Mouse (Mus musculus): Measurements from ENCODE around the gene Gjb3.

- TF ChIP-seq POLR2A (IDR thresholded peaks at IDR 0.05; ENCODE audit: insufficient read depth, low read length), result no peak
- TF ChIP-seq EP300 (IDR thresholded peaks at IDR 0.05; ENCODE audit: insufficient read depth, low read depth, low read length), result peak; percentile 85
- no peak for TF ChIP-seq CTCF (IDR thresholded peaks at IDR 0.05; ENCODE audit: low read depth, low read length)
These were observed 33.8 kb upstream of the Gjb3 start for GRCm38 (mm10) chr4:127364431-127364830.

Measured in ES-Bruce4 (cell line).